Mouse (Mus musculus): ENCODE measurements around the gene Fndc8. TPM values are rescaled to one million over a fixed set of nuclear protein-coding genes. Genes with fewer than 3 reads are reported as not detected.

The Fndc8 gene
- polyA plus RNA-seq, 1 experiment: not detected

- H3K4me1 ChIP-seq (ENCODE audit: control insufficient read depth, insufficient read depth, low read length): no peaks in the 10 kb centered on the region
- no peak overlapping the region for H3K27ac ChIP-seq (ENCODE audit: insufficient read depth, low read depth, low read length)
- TF ChIP-seq POLR2A (IDR thresholded peaks at IDR 0.05; ENCODE audit: insufficient read depth, low read depth, low read length) (no peak), CTCF (IDR thresholded peaks at IDR 0.05; ENCODE audit: insufficient read depth, low read depth, low read length) (no peak)
- WGBS: 92% methylated on average over 7 of the region's 7 CpGs
- no peak overlapping the region for H3K4me3 ChIP-seq (ENCODE audit: insufficient read depth, low read depth, low read length)
Measured at GRCm38 (mm10) chr11:82852958-82853357, 39.0 kb upstream of the Fndc8 start.

- 87% methylated on average over 6 of the region's 6 CpGs for WGBS
- TF ChIP-seq CTCF (IDR thresholded peaks at IDR 0.05; ENCODE audit: insufficient read depth, low read depth, low read length) (no peak), POLR2A (IDR thresholded peaks at IDR 0.05; ENCODE audit: insufficient read depth, low read depth, low read length) (no peak)
- Histone ChIP-seq H3K27ac (ENCODE audit: insufficient read depth, low read depth, low read length) (no peak overlapping the region), H3K4me1 (ENCODE audit: control insufficient read depth, insufficient read depth, low read length) (no peaks in the 10 kb centered on the region), H3K4me3 (ENCODE audit: insufficient read depth, low read depth, low read length) (no peak overlapping the region)
Measured at GRCm38 (mm10) chr11:82854111-82854510, 37.8 kb upstream of the Fndc8 start.

GRCm38 (mm10) chr11:82855327-82855973 lies 36.5 kb upstream of the Fndc8 start:
- Histone ChIP-seq H3K4me1 (ENCODE audit: control insufficient read depth, insufficient read depth, low read length) (no peaks in the 10 kb centered on the region), H3K27ac (ENCODE audit: insufficient read depth, low read depth, low read length) (no peak overlapping the region), H3K4me3 (ENCODE audit: insufficient read depth, low read depth, low read length) (no peak overlapping the region)
- 82% methylated on average over 9 of the region's 9 CpGs for WGBS
- no peak for TF ChIP-seq CTCF (IDR thresholded peaks at IDR 0.05; ENCODE audit: insufficient read depth, low read depth, low read length)
- TF ChIP-seq POLR2A (IDR thresholded peaks at IDR 0.05; ENCODE audit: insufficient read depth, low read depth, low read length): no peak

GRCm38 (mm10) chr11:82856032-82856431 lies 35.9 kb upstream of the Fndc8 start:
- 70% methylated on average over 10 of the region's 10 CpGs for WGBS
- Histone ChIP-seq H3K27ac (ENCODE audit: insufficient read depth, low read depth, low read length) (no peak overlapping the region), H3K4me1 (ENCODE audit: control insufficient read depth, insufficient read depth, low read length) (no peaks in the 10 kb centered on the region), H3K4me3 (ENCODE audit: insufficient read depth, low read depth, low read length) (no peak overlapping the region)
- no peak for TF ChIP-seq POLR2A (IDR thresholded peaks at IDR 0.05; ENCODE audit: insufficient read depth, low read depth, low read length)
- no peak for TF ChIP-seq CTCF (IDR thresholded peaks at IDR 0.05; ENCODE audit: insufficient read depth, low read depth, low read length)

GRCm38 (mm10) chr11:82857307-82857848 lies 34.5 kb upstream of the Fndc8 start:
- Histone ChIP-seq H3K4me3 (ENCODE audit: insufficient read depth, low read depth, low read length) (no peak overlapping the region), H3K4me1 (ENCODE audit: control insufficient read depth, insufficient read depth, low read length) (no peaks in the 10 kb centered on the region), H3K27ac (ENCODE audit: insufficient read depth, low read depth, low read length) (no peak overlapping the region)
- TF ChIP-seq CTCF (IDR thresholded peaks at IDR 0.05; ENCODE audit: insufficient read depth, low read depth, low read length) (no peak), POLR2A (IDR thresholded peaks at IDR 0.05; ENCODE audit: insufficient read depth, low read depth, low read length) (no peak)
- 81% methylated on average over 13 of the region's 13 CpGs for WGBS

- no peak overlapping the region for H3K27ac ChIP-seq (ENCODE audit: insufficient read depth, low read depth, low read length)
- H3K4me3 ChIP-seq (ENCODE audit: insufficient read depth, low read depth, low read length): no peak overlapping the region
- no peak for TF ChIP-seq CTCF (IDR thresholded peaks at IDR 0.05; ENCODE audit: insufficient read depth, low read depth, low read length)
- no peak for TF ChIP-seq POLR2A (IDR thresholded peaks at IDR 0.05; ENCODE audit: insufficient read depth, low read depth, low read length)
- H3K4me1 ChIP-seq (ENCODE audit: control insufficient read depth, insufficient read depth, low read length): no peaks in the 10 kb centered on the region
- 90% methylated on average over 6 of the region's 6 CpGs for WGBS
Measured at GRCm38 (mm10) chr11:82860759-82861158, 31.2 kb upstream of the Fndc8 start.

GRCm38 (mm10) chr11:82861558-82861957 lies 30.4 kb upstream of the Fndc8 start:
- no peak for TF ChIP-seq CTCF (IDR thresholded peaks at IDR 0.05; ENCODE audit: insufficient read depth, low read depth, low read length)
- no peak for TF ChIP-seq POLR2A (IDR thresholded peaks at IDR 0.05; ENCODE audit: insufficient read depth, low read depth, low read length)
- WGBS: 66% methylated on average over 8 of the region's 8 CpGs
- Histone ChIP-seq H3K4me1 (ENCODE audit: control insufficient read depth, insufficient read depth, low read length) (no peaks in the 10 kb centered on the region), H3K4me3 (ENCODE audit: insufficient read depth, low read depth, low read length) (no peak overlapping the region), H3K27ac (ENCODE audit: insufficient read depth, low read depth, low read length) (no peak overlapping the region)

- no peak overlapping the region for H3K27ac ChIP-seq (ENCODE audit: insufficient read depth, low read depth, low read length)
- H3K4me3 ChIP-seq (ENCODE audit: insufficient read depth, low read depth, low read length): no peak overlapping the region
- no peaks in the 10 kb centered on the region for H3K4me1 ChIP-seq (ENCODE audit: control insufficient read depth, insufficient read depth, low read length)
- 77% methylated on average over 9 of the region's 9 CpGs for whole genome bisulfite sequencing
- no peak for TF ChIP-seq POLR2A (IDR thresholded peaks at IDR 0.05; ENCODE audit: insufficient read depth, low read depth, low read length)
- no peak for TF ChIP-seq CTCF (IDR thresholded peaks at IDR 0.05; ENCODE audit: insufficient read depth, low read depth, low read length)
Measured at GRCm38 (mm10) chr11:82862638-82863037, 29.3 kb upstream of the Fndc8 start.

- no peak for TF ChIP-seq POLR2A (IDR thresholded peaks at IDR 0.05; ENCODE audit: insufficient read depth, low read depth, low read length)
- TF ChIP-seq CTCF (IDR thresholded peaks at IDR 0.05; ENCODE audit: insufficient read depth, low read depth, low read length): no peak
- Histone ChIP-seq H3K4me3 (ENCODE audit: insufficient read depth, low read depth, low read length) (no peak overlapping the region), H3K27ac (ENCODE audit: insufficient read depth, low read depth, low read length) (no peak overlapping the region), H3K4me1 (ENCODE audit: control insufficient read depth, insufficient read depth, low read length) (no peaks in the 10 kb centered on the region)
- 51% methylated on average over 2 of the region's 2 CpGs for WGBS
Measured at GRCm38 (mm10) chr11:82863059-82863458, 28.9 kb upstream of the Fndc8 start.

All from olfactory bulb, adult 2 months (tissue).